Mouse (Mus musculus): ENCODE results near the gene Serpinb1a.

GRCm38 (mm10) chr13:32900639-32901038 lies 49.7 kb upstream of the Serpinb1a start:
- TF ChIP-seq CTCF (IDR thresholded peaks at IDR 0.05): peak; percentile 76
- no peak for TF ChIP-seq EP300 (IDR thresholded peaks at IDR 0.05)

All from lung, postnatal 0 days (tissue).